Mouse (Mus musculus): ENCODE data around the gene Taok1.

DNA sequence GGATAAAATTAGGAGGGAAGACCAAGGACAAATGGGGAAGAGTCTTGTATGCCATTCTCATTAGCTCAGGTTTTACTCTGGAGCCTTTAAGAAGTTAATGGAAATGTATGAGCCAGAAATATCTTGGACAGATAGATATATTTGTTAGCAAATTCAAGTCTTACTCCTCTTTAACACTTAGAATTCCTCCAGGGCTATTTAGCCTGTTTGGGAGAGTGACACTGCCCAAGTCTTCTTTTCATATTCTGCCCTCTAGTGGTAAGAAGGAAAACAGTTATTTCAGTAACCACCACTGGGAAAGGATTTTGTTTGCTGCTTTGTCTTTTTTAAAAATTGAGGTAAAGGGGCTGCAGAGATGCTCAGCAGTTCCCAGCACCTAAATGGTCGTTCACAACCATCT, 21.9 kb upstream of the Taok1 start:
- TF ChIP-seq EP300 (IDR thresholded peaks at IDR 0.05) = no peak
- peak; percentile 78 for TF ChIP-seq CTCF (IDR thresholded peaks at IDR 0.05)

Data from lung, postnatal 0 days (tissue).